Mouse (Mus musculus): ENCODE measurements around the gene Gm17364. TPM values are rescaled to one million over a fixed set of nuclear protein-coding genes. Genes with fewer than 3 reads are reported as not detected.

Gene Gm17364
- polyA plus RNA-seq, 1 experiment from 2014 or later, result not detected

GRCm38 (mm10) chr13:41238805-41239130 lies 35.0 kb downstream of the Gm17364 start:
- no peak for ATAC-seq
- Histone ChIP-seq H3K27me3 (replicated peaks; ENCODE audit: control insufficient read depth, insufficient read depth, low read length) (no peaks in the 10 kb centered on the region), H3K9ac (ENCODE audit: low read depth, low read length) (no peak overlapping the region), H3K4me1 (replicated peaks; ENCODE audit: control insufficient read depth, insufficient read depth, low read length) (no peaks in the 10 kb centered on the region), H3K4me2 (replicated peaks; ENCODE audit: low read depth) (no peak overlapping the region), H3K9me3 (ENCODE audit: control insufficient read depth) (no peaks in the 10 kb centered on the region), H3K27ac (ENCODE audit: low read depth, low read length) (no peak overlapping the region), H3K4me3 (ENCODE audit: low read depth, low read length) (no peak overlapping the region), H3K36me3 (ENCODE audit: control insufficient read depth, insufficient read depth) (no peaks in the 10 kb centered on the region)
- peak; percentile 88 for TF ChIP-seq CTCF (IDR thresholded peaks at IDR 0.05; ENCODE audit: low read depth)
- WGBS, result 2% methylated on average over 5 of the region's 5 CpGs

DNA sequence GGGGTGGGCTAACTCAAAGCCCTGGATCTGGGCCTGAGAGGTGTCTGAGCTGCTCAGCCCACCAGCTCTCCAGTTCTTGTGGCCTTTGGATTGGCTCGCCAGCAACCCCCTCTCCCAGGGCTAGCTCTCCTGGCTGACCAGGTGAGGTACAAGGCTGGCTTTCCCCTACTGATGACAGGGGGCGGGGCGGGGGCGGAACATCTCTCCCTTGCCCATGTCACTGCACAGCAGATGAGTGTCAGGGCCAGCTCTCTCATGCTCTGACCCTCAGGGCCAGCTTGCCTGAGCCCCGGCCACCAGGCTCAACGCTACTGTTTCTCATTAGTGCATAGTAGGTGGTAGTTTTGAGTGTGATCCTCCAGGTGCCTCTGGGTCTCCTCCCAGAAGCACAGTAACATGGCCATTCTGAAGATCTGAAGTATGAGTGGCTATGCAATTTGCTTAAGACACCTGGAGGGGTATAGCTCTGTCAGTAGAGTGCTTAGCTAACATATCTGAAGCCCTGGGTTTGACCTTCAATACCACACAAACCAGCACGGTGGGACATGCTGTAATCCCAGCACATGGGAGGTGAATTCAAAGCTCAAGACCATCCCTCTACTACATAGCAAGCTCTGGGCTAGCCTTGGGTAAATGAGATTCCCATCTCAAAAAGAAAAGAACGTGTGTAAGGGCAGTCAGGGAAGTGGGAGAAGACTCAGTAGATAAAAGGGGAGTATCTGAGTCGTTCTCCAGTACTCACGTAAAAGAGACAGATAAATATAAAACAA lies 35.6 kb downstream of the Gm17364 start:
- Histone ChIP-seq H3K4me2 (replicated peaks; ENCODE audit: low read depth) (peak overlapping the region; percentile 68), H3K4me3 (ENCODE audit: low read depth, low read length) (no peak overlapping the region), H3K36me3 (ENCODE audit: control insufficient read depth, insufficient read depth) (no peaks in the 10 kb centered on the region), H3K4me1 (replicated peaks; ENCODE audit: control insufficient read depth, insufficient read depth, low read length) (no peaks in the 10 kb centered on the region), H3K27me3 (replicated peaks; ENCODE audit: control insufficient read depth, insufficient read depth, low read length) (no peaks in the 10 kb centered on the region), H3K9ac (ENCODE audit: low read depth, low read length) (no peak overlapping the region), H3K9me3 (ENCODE audit: control insufficient read depth) (no peaks in the 10 kb centered on the region), H3K27ac (ENCODE audit: low read depth, low read length) (no peak overlapping the region)
- no peak for ATAC-seq
- WGBS, result 67% methylated on average over 10 of the region's 10 CpGs
- no peak for TF ChIP-seq CTCF (IDR thresholded peaks at IDR 0.05; ENCODE audit: low read depth)

DNA sequence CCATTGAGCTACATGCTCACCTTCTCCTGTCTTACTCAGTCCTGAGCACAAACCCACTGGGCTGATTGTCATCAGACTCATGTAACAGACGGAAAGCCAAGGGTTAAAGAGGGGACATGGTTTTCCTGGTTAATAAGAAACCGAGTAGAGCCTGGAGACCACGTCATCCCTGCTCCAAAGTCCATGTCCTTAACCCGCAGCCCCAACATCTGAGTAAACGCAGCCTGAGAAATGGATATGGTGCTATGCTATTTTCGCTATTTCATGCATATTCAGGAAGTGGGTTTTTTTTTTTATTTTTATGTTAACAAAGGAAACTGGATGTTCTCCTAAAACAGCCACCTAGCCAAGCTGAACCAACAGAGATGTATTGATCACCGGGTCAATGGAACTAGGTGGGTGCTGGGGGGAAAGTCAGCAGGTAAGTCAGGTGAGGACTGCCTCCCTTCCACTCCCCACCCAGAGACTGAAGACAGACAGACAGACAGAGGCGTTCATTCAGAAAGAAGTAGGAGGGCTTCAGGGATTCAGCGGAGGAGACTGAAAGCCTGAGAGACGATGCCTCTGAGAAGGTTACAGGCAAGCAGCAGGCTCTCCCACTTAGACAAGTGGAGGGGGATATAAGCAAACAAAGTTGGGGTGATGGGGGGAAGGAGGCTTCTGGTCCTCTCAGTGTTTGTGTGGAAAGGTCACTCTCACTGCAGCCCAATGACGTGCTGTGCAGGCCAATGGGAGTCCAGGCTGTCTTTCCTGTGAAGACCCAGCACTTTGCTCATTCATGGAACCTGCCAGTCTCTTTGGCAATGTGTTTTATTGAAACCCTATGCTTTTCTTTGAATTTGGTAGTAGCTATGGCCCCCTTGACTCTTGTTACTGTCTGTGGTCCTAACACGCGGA lies 37.7 kb downstream of the Gm17364 start:
- peak; percentile 71 for ATAC-seq
- Histone ChIP-seq H3K9ac (ENCODE audit: low read depth, low read length) (peak overlapping the region; percentile 48), H3K4me1 (replicated peaks; ENCODE audit: control insufficient read depth, insufficient read depth, low read length) (no peaks in the 10 kb centered on the region), H3K9me3 (ENCODE audit: control insufficient read depth) (no peaks in the 10 kb centered on the region), H3K36me3 (ENCODE audit: control insufficient read depth, insufficient read depth) (no peaks in the 10 kb centered on the region), H3K4me2 (replicated peaks; ENCODE audit: low read depth) (peak overlapping the region; percentile 68), H3K27ac (ENCODE audit: low read depth, low read length) (peak overlapping the region; percentile 90), H3K4me3 (ENCODE audit: low read depth, low read length) (peak overlapping the region; percentile 48), H3K27me3 (replicated peaks; ENCODE audit: control insufficient read depth, insufficient read depth, low read length) (no peaks in the 10 kb centered on the region)
- 25% methylated on average over 13 of the region's 13 CpGs for WGBS
- TF ChIP-seq CTCF (IDR thresholded peaks at IDR 0.05; ENCODE audit: low read depth), result no peak

DNA sequence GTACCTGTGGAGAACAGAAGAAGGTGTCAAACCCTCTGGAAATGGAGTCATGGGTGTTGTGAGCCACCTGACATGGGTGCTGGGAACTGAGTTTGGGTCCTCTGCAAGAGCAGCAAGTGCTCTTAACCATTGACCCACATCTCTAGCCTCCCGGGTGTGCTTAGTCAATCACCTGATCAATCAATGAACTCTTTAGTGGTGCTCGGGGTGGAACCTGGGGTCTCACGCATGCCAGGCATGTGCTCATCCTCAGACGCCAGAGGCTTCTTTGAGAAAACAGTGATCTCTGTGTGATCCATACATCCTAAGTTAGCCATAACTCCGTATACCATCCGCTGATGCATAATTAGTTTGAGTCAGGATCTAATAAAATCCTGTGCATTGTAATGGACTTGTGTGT lies 38.6 kb downstream of the Gm17364 start:
- no peaks in the 10 kb centered on the region for H3K27me3 ChIP-seq (replicated peaks; ENCODE audit: control insufficient read depth, insufficient read depth, low read length)
- no peak overlapping the region for H3K4me3 ChIP-seq (ENCODE audit: low read depth, low read length)
- H3K4me2 ChIP-seq (replicated peaks; ENCODE audit: low read depth), result no peak overlapping the region
- no peaks in the 10 kb centered on the region for H3K9me3 ChIP-seq (ENCODE audit: control insufficient read depth)
- no peak for TF ChIP-seq CTCF (IDR thresholded peaks at IDR 0.05; ENCODE audit: low read depth)
- no peak overlapping the region for H3K9ac ChIP-seq (ENCODE audit: low read depth, low read length)
- H3K27ac ChIP-seq (ENCODE audit: low read depth, low read length), result no peak overlapping the region
- 70% methylated on average over 6 of the region's 6 CpGs for WGBS
- no peaks in the 10 kb centered on the region for H3K4me1 ChIP-seq (replicated peaks; ENCODE audit: control insufficient read depth, insufficient read depth, low read length)
- ATAC-seq, result no peak
- H3K36me3 ChIP-seq (ENCODE audit: control insufficient read depth, insufficient read depth), result no peaks in the 10 kb centered on the region

DNA sequence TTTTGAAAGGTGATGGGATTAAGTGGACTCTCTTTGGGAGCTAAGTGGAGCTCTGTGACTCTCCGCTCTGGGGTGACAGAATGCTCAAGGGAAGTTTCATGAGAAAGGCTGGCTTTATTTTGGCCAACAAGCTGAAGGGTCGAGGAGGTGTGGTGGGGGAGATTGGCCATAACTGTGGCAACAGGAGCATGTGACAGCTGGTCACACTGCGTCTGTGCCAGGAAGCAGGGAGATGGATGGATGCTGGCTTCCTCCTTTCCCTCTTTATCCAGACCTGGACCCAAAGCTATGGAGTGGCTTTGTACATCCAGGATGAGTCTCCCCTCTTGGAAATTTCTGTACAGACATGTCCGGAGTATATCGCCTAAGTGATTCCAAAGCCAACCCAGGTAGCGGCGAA lies 40.5 kb downstream of the Gm17364 start:
- H3K9me3 ChIP-seq (ENCODE audit: control insufficient read depth), result no peaks in the 10 kb centered on the region
- TF ChIP-seq CTCF (IDR thresholded peaks at IDR 0.05; ENCODE audit: low read depth), result no peak
- H3K36me3 ChIP-seq (ENCODE audit: control insufficient read depth, insufficient read depth), result no peaks in the 10 kb centered on the region
- H3K27ac ChIP-seq (ENCODE audit: low read depth, low read length), result no peak overlapping the region
- no peak overlapping the region for H3K4me2 ChIP-seq (replicated peaks; ENCODE audit: low read depth)
- no peaks in the 10 kb centered on the region for H3K4me1 ChIP-seq (replicated peaks; ENCODE audit: control insufficient read depth, insufficient read depth, low read length)
- no peak overlapping the region for H3K4me3 ChIP-seq (ENCODE audit: low read depth, low read length)
- no peak overlapping the region for H3K9ac ChIP-seq (ENCODE audit: low read depth, low read length)
- 90% methylated on average over 7 of the region's 7 CpGs for WGBS
- no peak for ATAC-seq
- H3K27me3 ChIP-seq (replicated peaks; ENCODE audit: control insufficient read depth, insufficient read depth, low read length), result no peaks in the 10 kb centered on the region

DNA sequence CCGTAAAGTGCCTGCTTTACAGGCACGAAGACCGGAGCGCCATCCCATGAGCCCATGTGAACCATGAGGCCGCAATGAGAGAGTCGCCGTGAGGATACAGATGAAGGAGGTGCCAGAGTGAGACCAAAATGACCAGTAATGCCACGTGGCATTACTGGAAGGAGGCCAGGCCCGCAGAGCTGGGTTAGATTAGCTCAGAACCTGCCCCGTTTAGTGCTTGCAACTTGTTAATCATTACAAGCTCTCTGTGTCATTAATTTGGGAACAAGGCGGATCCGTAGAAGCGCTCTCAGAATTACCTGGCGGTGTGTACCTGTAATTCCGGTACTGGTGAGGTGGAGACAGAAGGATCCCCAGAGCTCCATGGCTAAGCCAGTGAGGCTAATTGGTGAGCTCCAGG lies 41.6 kb downstream of the Gm17364 start:
- 57% methylated on average over 15 of the region's 15 CpGs for WGBS
- Histone ChIP-seq H3K36me3 (ENCODE audit: control insufficient read depth, insufficient read depth) (no peaks in the 10 kb centered on the region), H3K27me3 (replicated peaks; ENCODE audit: control insufficient read depth, insufficient read depth, low read length) (no peaks in the 10 kb centered on the region), H3K4me2 (replicated peaks; ENCODE audit: low read depth) (peak overlapping the region; percentile 40), H3K27ac (ENCODE audit: low read depth, low read length) (no peak overlapping the region), H3K9me3 (ENCODE audit: control insufficient read depth) (no peaks in the 10 kb centered on the region), H3K9ac (ENCODE audit: low read depth, low read length) (no peak overlapping the region), H3K4me3 (ENCODE audit: low read depth, low read length) (0 out of 2 replicates have a peak overlapping the region, but pooled peaks have one; percentile 7), H3K4me1 (replicated peaks; ENCODE audit: control insufficient read depth, insufficient read depth, low read length) (no peaks in the 10 kb centered on the region)
- ATAC-seq, result peak; percentile 76
- TF ChIP-seq CTCF (IDR thresholded peaks at IDR 0.05; ENCODE audit: low read depth), result no peak

All from intestine, postnatal 0 days (tissue).